Mouse (Mus musculus) retina, adult 2 months (tissue): ENCODE measurements around the gene Fign.

ENCODE experiments used
- DNase-seq: peaks from one replicate; pipeline ENCODE4 v3.0.0-alpha.2; 2012; ENCODE audit warnings: low read depth, low spot score

The Fign gene

GRCm38 (mm10) chr2:64097937-64098617 is at the start of gene Fign:
Gene Fign, minus strand, starts transcription at chr2:64098038.
- DNase-seq = no peak

GRCm38 (mm10) chr2:64133597-64133996 is 35.8 kb upstream of the Fign start:
- DNase-seq = no peak

GRCm38 (mm10) chr2:64120495-64120894 is 22.7 kb upstream of the Fign start:
- DNase-seq = no peak

- DNase-seq = no peak
Observed at GRCm38 (mm10) chr2:64116613-64117012, 18.8 kb upstream of the Fign start.

GRCm38 (mm10) chr2:64111133-64111532 is 13.3 kb upstream of the Fign start:
- DNase-seq = no peak

- no peak for DNase-seq
Observed at GRCm38 (mm10) chr2:64109860-64110259, 12.0 kb upstream of the Fign start.

- no peak for DNase-seq
Observed at GRCm38 (mm10) chr2:64108040-64108439, 10.2 kb upstream of the Fign start.

GRCm38 (mm10) chr2:64098618-64099320 is 931 bp upstream of the Fign start:
- DNase-seq = no peak

GRCm38 (mm10) chr2:64096721-64097411 is 972 bp downstream of the Fign start:
- DNase-seq = no peak

- no peak for DNase-seq
Observed at GRCm38 (mm10) chr2:64096176-64096575, 1.7 kb downstream of the Fign start.

GRCm38 (mm10) chr2:64095561-64095960 is 2.3 kb downstream of the Fign start:
- DNase-seq = no peak

GRCm38 (mm10) chr2:64093087-64093486 is 4.8 kb downstream of the Fign start:
- DNase-seq = no peak

- DNase-seq = no peak
Observed at GRCm38 (mm10) chr2:64083853-64084427, 13.9 kb downstream of the Fign start.

GRCm38 (mm10) chr2:64079765-64080164 is 18.1 kb downstream of the Fign start:
- DNase-seq = no peak

- DNase-seq = no peak
Observed at GRCm38 (mm10) chr2:64078551-64078950, 19.3 kb downstream of the Fign start.

GRCm38 (mm10) chr2:64077846-64078245 is 20.0 kb downstream of the Fign start:
- DNase-seq = no peak

GRCm38 (mm10) chr2:64075873-64076272 is 22.0 kb downstream of the Fign start:
- no peak for DNase-seq

GRCm38 (mm10) chr2:64074602-64075389 is 23.0 kb downstream of the Fign start:
- DNase-seq = no peak

GRCm38 (mm10) chr2:64072158-64072557 is 25.7 kb downstream of the Fign start:
- no peak for DNase-seq

- DNase-seq = no peak
Observed at GRCm38 (mm10) chr2:64069950-64070695, 27.7 kb downstream of the Fign start.

GRCm38 (mm10) chr2:64065511-64065910 is 32.3 kb downstream of the Fign start:
- DNase-seq = no peak
